Mouse (Mus musculus) neural tube, embryonic 13.5 days (tissue): ENCODE data around the gene Sectm1a. TPM values are rescaled to one million over a fixed set of nuclear protein-coding genes. Genes with fewer than 3 reads are reported as not detected.
A peak's percentile ranks its signal among the peaks of the same experiment; 100 is the strongest.
"Not testable (repeated sequence)": the region's sequence is repeated elsewhere in the genome, so short reads cannot be mapped to it uniquely, and the experiment has no call there.

Source experiments
- ATAC-seq: fragments of 200-750 bp; cut with Nextera tagmentation; 2 replicates; pipeline ENCODE4 v1.8.0; 2017; ENCODE audit warnings: low read depth, mild to moderate bottlenecking, moderate TSS enrichment, moderate library complexity
- H3K27ac ChIP-seq: fragments of 300-500 bp; sonication (generic); replicated peaks from 2 replicates; pipeline ENCODE4 v1.5.1; 2015; ENCODE audit warnings: moderate library complexity, mild to moderate bottlenecking, inconsistent platforms
- H3K27me3 ChIP-seq: fragments of 300-500 bp; sonication (generic); 2 replicates; pipeline ENCODE4 v1.6.1; 2015; ENCODE audit warnings: mild to moderate bottlenecking, inconsistent platforms
- H3K36me3 ChIP-seq: fragments of 300-500 bp; sonication (generic); 2 replicates; pipeline ENCODE4 v1.6.1; 2015; ENCODE audit warnings: mild to moderate bottlenecking, inconsistent platforms
- H3K4me1 ChIP-seq: fragments of 300-500 bp; sonication (generic); replicated peaks from 2 replicates; pipeline ENCODE4 v1.6.1; 2015; ENCODE audit warnings: inconsistent platforms
- H3K4me2 ChIP-seq: fragments of 300-500 bp; sonication (generic); 2 replicates; pipeline ENCODE4 v1.6.1; 2015; ENCODE audit warnings: inconsistent platforms, mild to moderate bottlenecking, moderate library complexity
- H3K4me3 ChIP-seq: fragments of 300-500 bp; sonication (generic); 2 replicates; pipeline ENCODE4 v1.5.1; 2015; ENCODE audit warnings: mild to moderate bottlenecking, inconsistent platforms
- H3K9ac ChIP-seq: fragments of 300-500 bp; sonication (generic); 2 replicates; pipeline ENCODE4 v1.6.1; 2015; ENCODE audit warnings: moderate library complexity, mild to moderate bottlenecking, inconsistent platforms
- H3K9me3 ChIP-seq: fragments of 300-500 bp; sonication (generic); 2 replicates; pipeline ENCODE4 v1.6.1; 2016; ENCODE audit warnings: inconsistent platforms
- WGBS: fragments of 180-500 bp; shearing (Covaris S2); methylation state at CpG from one replicate; pipeline ENCODE4 v1.1.7; 2015; 5-methylcytosine and 5-hydroxymethylcytosine counted together
- polyA plus RNA-seq: library from polyadenylated mRNA; unstranded; fragments of >200 nt; fragmentation: Nextera tagmentation; extraction: Ambion mirVana; gene quantifications from 2 replicates; pipeline ENCODE4 v1.2.1, GENCODE M21; 2015

Sectm1a gene
- polyA plus RNA-seq, 1 experiment from 2014 or later = not detected

DNA sequence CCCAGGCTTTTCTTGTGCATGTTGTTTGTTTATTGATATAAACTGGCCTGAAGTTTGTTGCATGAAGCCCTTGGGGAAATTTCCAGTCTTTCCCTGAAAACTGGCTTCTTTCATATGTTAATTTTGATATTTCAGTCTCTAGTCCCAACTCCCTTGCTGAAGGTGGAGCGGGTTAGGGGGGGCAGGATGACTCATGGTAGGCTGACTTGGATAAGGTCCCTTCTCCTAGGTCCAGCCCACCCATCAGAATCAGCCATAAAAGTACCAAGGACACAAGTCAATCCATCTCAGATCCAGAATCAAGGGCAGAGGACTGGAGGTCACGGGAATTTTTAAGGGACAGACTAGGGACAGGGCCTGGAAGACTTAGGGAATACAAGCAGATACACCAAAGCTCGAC lies 30.0 kb upstream of the Sectm1a start:
- Histone ChIP-seq H3K9me3 (no peaks in the 10 kb centered on the region), H3K36me3 (no peaks in the 10 kb centered on the region), H3K27ac (no peak overlapping the region), H3K4me1 (no peaks in the 10 kb centered on the region), H3K9ac (no peak overlapping the region), H3K27me3 (no peaks in the 10 kb centered on the region), H3K4me3 (no peak overlapping the region), H3K4me2 (no peak overlapping the region)
- 86% methylated on average over 3 of the region's 3 CpGs for WGBS
- no peak for ATAC-seq

DNA sequence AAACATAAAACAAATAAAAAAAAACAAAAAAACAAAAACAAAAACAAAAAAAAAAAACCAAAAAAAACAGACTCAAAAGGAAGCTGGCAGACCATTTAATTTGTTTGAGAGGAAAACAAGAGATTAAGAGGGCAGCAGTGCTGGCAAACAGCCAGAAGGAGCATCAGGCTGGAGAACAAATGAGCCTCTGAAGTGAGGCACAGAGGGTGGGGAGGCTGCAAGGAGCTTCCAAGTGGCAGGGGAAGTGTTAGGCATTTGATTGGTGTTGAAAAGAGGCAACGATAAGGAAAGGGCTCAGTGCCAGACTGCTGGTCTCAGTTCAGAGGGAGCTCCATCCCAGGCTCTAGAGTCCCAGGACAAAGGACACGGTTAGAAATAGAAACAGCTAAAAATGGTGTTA lies 29.0 kb upstream of the Sectm1a start:
- WGBS = 23% methylated on average over 2 of the region's 2 CpGs
- peak; percentile 61; the same call in 1 of the 2 replicates for ATAC-seq

DNA sequence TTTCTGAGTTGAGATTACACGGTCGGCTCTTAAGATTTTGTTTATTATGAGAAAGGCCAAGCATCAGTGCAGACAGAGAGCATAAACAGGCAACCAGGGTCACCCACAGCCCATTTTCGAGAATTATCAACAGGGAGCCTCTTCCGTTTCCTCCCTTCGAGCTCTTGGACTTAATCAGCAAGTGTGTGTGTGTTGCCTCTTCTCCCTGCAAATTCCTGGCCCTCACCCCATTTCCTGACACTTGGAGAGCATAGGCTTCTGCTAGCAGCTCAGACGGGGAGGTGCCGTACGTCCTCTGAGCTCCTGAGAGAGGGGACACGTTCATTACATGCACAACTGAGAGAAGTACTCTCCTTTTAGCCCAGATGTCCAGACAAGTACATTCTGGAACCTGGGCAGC lies 27.0 kb upstream of the Sectm1a start:
- WGBS = 76% methylated on average over 9 of the region's 9 CpGs
- no peak overlapping the region for H3K4me2 ChIP-seq

More for the DNA sequence above, 29.0 kb upstream of the Sectm1a start:
- Histone ChIP-seq H3K27me3 (no peaks in the 10 kb centered on the region), H3K4me2 (no peak overlapping the region), H3K27ac (no peak overlapping the region), H3K9me3 (no peaks in the 10 kb centered on the region), H3K9ac (no peak overlapping the region), H3K36me3 (no peaks in the 10 kb centered on the region), H3K4me3 (no peak overlapping the region), H3K4me1 (no peaks in the 10 kb centered on the region)

DNA sequence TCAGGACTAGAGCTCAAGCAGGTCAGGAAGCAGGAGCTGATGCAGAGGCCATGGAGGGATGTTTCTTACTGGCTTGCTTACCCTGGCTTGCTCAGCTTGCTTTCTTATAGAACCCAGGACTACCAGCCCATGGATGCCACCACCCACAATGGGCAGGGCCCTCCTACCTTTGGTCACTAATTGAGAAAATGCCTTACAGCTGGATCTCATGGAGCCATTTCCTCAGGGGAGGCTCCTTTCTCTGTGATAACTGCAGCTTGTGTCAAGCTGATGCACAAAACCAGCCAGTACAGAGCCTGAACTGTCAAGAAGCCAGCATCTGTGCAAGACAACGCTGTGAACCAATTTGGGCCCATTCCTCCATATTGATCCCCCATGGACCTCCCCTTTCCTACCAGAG lies 26.2 kb upstream of the Sectm1a start:
- not testable (repeated sequence) for H3K4me3 ChIP-seq, H3K36me3 ChIP-seq, H3K27ac ChIP-seq, H3K4me2 ChIP-seq, H3K9ac ChIP-seq, ATAC-seq, H3K4me1 ChIP-seq, H3K27me3 ChIP-seq, H3K9me3 ChIP-seq
- 94% methylated on average over 1 of the region's 1 CpGs for WGBS

More for the DNA sequence above, 27.0 kb upstream of the Sectm1a start:
- H3K9ac ChIP-seq = no peak overlapping the region
- no peak overlapping the region for H3K27ac ChIP-seq
- no peak for ATAC-seq
- H3K9me3 ChIP-seq = no peaks in the 10 kb centered on the region
- H3K27me3 ChIP-seq = no peaks in the 10 kb centered on the region
- H3K4me3 ChIP-seq = no peak overlapping the region
- no peaks in the 10 kb centered on the region for H3K36me3 ChIP-seq
- no peaks in the 10 kb centered on the region for H3K4me1 ChIP-seq

DNA sequence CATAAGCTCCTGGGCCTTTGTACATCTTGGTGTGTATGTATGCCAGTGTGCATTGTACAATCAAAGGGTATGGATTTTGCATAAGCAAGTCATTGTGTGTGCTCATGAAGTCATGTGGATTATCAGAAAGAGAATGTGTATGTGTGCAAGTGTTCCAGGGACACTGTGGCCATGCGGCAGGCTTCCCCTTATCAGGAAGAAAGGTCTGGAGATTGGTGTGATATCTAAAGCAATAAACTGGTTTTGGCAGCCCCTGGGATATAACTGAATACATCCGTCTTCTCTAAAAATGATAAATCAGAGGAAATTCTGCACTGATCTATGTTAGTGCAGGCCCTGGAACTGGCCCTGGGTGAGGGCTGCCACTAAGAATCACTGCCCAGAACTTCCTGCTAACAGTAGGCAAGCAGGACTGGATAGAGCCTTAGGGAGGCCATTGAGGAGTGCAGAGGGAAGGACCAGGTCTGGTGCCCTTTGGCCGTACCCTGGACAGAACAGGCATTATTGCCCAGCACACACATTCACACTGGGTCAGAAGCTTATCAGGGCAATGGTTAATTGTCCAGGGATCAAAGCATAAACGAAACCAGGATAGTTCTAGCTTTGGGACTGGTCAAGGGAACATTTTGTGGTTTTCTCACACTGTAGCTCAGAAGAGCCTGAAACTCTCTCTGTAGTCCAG lies 20.2 kb upstream of the Sectm1a start:
- no peaks in the 10 kb centered on the region for H3K36me3 ChIP-seq
- 90% methylated on average over 4 of the region's 4 CpGs for WGBS
- no peak overlapping the region for H3K27ac ChIP-seq
- no peaks in the 10 kb centered on the region for H3K4me1 ChIP-seq
- ATAC-seq = no peak
- no peak overlapping the region for H3K9ac ChIP-seq
- H3K9me3 ChIP-seq = no peaks in the 10 kb centered on the region
- H3K27me3 ChIP-seq = no peaks in the 10 kb centered on the region
- H3K4me3 ChIP-seq = no peak overlapping the region
- no peak overlapping the region for H3K4me2 ChIP-seq

DNA sequence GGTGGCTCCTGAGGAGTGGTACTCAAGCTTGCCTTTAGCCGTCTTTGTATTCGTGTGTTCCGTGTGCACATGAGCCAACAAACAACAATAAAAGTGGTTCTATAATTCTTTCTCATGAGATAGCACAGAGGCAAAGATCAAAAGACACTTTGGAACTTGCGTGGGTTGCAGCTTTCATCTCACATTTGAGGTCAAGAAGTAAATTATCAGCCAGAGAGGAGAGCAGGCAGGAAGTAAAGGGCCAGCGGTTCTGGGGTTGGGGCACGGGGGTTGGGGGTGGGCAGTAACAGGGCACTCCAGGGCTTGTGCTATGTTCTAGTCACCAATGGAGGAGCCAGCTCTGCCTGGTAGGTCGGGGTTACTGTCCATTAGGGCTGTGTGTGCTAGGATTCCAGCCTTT lies 19.7 kb upstream of the Sectm1a start:
- Histone ChIP-seq H3K4me2 (no peak overlapping the region), H3K36me3 (no peaks in the 10 kb centered on the region), H3K27ac (no peak overlapping the region), H3K27me3 (no peaks in the 10 kb centered on the region), H3K4me1 (no peaks in the 10 kb centered on the region), H3K9me3 (no peaks in the 10 kb centered on the region), H3K4me3 (no peak overlapping the region), H3K9ac (no peak overlapping the region)
- ATAC-seq = no peak
- WGBS = 62% methylated on average over 7 of the region's 7 CpGs

DNA sequence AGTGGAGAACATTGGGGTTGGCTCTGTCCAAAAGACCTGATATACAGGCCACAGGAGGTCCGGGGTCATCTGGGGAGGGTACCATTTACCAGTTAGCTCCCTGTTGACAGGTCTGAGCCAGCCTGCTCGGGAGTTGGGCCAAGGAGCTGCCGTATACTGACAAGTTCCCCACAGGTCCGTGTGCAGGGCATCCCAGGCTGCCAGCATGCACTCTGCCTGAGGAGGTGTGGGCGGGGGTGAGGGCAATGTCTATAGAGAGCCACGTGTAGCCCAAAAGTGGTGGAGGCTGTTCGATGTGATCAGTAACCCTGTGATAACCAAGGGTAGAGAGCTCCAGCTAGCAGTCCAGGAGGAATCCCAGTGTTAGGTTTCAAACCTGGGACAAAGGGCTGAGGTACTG lies 18.7 kb upstream of the Sectm1a start:
- no peaks in the 10 kb centered on the region for H3K4me1 ChIP-seq
- no peak overlapping the region for H3K9ac ChIP-seq
- no peaks in the 10 kb centered on the region for H3K27me3 ChIP-seq
- no peak overlapping the region for H3K4me3 ChIP-seq
- ATAC-seq = no peak
- H3K4me2 ChIP-seq = no peak overlapping the region
- no peak overlapping the region for H3K27ac ChIP-seq
- no peaks in the 10 kb centered on the region for H3K9me3 ChIP-seq
- 78% methylated on average over 7 of the region's 7 CpGs for WGBS
- H3K36me3 ChIP-seq = no peaks in the 10 kb centered on the region

DNA sequence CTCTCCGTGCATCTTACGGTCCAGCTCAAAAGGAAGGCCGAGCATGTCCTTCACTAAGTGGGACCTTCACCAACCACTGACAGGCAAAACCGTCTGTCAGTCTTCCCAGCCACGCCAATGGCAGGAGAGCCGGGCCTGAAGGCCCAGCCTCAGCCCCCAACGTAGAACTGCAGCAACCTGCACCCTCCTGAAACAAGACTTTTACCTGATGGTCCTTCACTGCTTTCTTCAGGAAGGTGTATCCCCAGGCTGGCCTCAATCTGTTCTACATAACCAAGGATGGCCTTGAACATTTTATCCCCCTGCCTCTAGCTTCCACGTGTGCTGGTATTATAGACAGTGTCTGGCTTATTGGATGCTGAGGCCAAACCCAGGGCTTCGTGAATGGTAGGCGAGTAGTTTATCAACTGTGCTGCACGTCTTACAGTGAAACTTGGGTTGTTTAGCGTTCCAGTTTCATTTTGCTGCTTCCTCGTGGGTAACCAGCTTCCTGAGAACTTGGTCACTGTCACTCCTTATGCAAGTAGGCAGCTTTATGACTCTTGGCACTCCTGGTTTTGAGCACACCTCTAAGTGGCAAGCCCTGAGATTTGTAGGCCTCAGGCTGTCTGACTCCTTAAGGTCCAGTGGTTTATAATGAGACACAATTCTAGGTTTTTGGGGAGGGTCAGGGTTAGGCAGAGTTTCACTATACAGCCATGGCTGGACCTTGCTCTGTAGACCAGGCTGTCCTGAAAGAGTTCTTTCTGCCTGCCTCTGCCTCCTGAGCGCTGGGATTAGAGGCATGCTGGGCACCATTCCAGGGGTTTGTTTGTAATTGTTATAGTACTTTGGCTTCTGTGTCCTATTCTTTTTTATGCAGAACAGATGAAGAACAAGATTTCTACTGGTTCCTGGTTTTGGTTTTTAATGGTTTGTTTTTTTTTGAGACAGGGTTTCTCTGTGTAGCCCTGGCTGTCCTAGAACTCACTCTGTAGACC lies 11.9 kb upstream of the Sectm1a start:
- Histone ChIP-seq H3K4me1 (no peaks in the 10 kb centered on the region), H3K9ac (no peak overlapping the region), H3K4me2 (no peak overlapping the region), H3K4me3 (no peak overlapping the region), H3K36me3 (no peaks in the 10 kb centered on the region), H3K27me3 (no peaks in the 10 kb centered on the region), H3K9me3 (no peaks in the 10 kb centered on the region), H3K27ac (no peak overlapping the region)
- 88% methylated on average over 14 of the region's 14 CpGs for WGBS
- ATAC-seq = no peak

DNA sequence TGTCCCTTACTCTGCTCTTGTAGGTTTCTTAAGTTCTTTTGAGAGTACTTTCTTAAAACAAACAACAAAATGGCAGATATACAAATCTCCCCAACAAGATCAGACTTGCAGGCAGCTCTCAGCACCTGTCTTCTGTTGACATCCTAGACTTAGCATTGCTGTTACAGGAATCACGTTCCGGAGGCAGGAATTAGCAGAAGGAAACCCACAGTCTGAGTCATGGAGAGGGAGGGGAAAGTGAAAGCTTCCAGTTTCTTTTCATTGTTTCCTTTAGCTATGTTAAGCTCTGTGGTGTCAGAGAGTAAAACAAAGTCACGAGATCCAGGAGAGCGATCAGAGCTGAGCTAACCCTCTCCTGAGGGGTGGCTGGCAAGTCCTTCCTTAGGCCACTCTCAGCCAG lies 9.9 kb upstream of the Sectm1a start:
- H3K27ac ChIP-seq = no peak overlapping the region
- WGBS = 81% methylated on average over 4 of the region's 4 CpGs
- H3K9ac ChIP-seq = no peak overlapping the region
- no peaks in the 10 kb centered on the region for H3K27me3 ChIP-seq
- ATAC-seq = no peak
- H3K9me3 ChIP-seq = no peaks in the 10 kb centered on the region
- no peak overlapping the region for H3K4me2 ChIP-seq
- no peak overlapping the region for H3K4me3 ChIP-seq
- no peaks in the 10 kb centered on the region for H3K4me1 ChIP-seq
- no peaks in the 10 kb centered on the region for H3K36me3 ChIP-seq

DNA sequence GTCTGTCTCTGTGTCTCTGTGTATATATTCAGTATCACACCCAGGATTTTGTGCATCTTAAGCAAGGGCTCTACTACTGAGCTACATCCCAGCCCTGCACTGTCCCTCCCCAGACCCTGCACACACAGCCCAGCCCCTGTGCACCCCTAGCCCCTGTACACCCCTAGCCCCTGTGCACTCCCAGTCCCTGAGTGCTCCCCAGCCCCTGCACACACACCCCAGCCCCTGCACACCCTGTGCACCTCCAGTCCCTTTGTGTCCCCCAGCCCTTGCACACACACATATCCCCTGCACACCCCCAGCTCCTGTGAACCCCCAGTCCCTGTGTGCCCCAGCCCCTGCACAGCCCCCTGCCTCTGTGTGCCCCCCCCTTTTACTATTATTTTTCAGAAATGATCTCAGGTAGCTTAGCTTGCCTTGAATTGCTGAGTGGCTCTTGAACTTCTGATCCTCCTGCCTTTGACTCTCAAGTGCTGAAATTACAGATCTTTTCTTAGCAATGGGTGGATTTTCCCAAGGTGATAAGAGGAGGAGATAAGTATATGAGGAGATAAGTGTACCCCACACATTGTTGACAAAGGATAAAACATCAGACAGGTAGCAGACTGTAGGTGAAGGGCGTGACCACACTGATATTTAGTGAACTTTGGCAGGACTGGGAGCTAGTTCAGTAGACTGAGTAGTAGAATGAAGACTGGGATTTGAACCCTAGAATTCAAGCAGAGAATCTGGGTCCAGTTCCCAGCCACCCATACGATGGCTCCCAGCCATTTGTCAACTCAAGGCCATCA lies 8.9 kb upstream of the Sectm1a start:
- Histone ChIP-seq H3K4me1 (no peaks in the 10 kb centered on the region), H3K36me3 (no peaks in the 10 kb centered on the region), H3K4me2 (no peak overlapping the region), H3K4me3 (no peak overlapping the region), H3K27ac (no peak overlapping the region), H3K27me3 (no peaks in the 10 kb centered on the region), H3K9ac (no peak overlapping the region), H3K9me3 (no peaks in the 10 kb centered on the region)
- WGBS = 85% methylated on average over 2 of the region's 2 CpGs
- no peak for ATAC-seq

DNA sequence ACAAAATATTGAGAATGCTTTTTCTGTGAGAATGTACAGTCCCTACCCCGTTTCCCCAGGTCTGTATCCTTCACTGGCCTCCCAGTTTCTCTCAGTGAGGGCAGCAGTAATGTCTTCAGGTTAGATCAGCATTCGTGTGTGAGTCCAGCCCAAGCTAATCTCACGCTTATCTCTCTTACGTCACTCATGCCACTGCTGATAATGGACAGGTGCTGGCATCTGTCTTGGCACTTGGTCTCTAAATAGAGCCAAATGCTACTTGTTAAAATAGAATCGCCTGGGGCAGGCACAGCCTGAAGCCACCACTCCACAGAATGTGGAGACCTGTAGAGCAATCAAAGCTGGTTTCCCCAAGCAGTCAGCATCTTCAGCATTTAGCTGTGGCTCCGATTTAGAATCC lies 8.0 kb upstream of the Sectm1a start:
- H3K9me3 ChIP-seq = no peaks in the 10 kb centered on the region
- no peaks in the 10 kb centered on the region for H3K27me3 ChIP-seq
- 86% methylated on average over 6 of the region's 6 CpGs for WGBS
- H3K4me3 ChIP-seq = no peak overlapping the region
- no peak overlapping the region for H3K9ac ChIP-seq
- no peak overlapping the region for H3K4me2 ChIP-seq
- no peak for ATAC-seq
- no peaks in the 10 kb centered on the region for H3K36me3 ChIP-seq
- H3K4me1 ChIP-seq = no peaks in the 10 kb centered on the region
- H3K27ac ChIP-seq = no peak overlapping the region

DNA sequence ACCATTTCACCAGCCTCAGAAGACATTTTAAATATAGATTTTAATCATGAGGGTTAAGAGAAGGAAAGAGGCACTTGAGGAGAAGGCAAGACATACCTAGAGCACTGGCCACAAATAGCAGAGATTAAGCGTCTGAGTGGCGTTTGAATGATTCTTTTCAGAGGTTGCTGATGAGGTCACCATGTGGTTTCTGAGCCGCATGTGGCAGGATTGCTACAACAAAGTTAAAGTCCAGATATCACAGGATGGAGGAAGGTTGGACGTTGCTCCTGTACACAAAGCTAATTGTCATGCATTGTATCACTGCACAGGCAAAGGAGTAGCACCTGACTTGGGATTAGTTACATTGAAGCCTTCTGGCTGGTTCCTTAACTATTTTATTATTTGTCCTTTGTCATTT lies 5.3 kb upstream of the Sectm1a start:
- H3K4me3 ChIP-seq = no peak overlapping the region
- no peaks in the 10 kb centered on the region for H3K4me1 ChIP-seq
- H3K9ac ChIP-seq = no peak overlapping the region
- H3K27me3 ChIP-seq = no peaks in the 10 kb centered on the region
- H3K4me2 ChIP-seq = no peak overlapping the region
- no peak for ATAC-seq
- 71% methylated on average over 4 of the region's 4 CpGs for WGBS
- no peaks in the 10 kb centered on the region for H3K36me3 ChIP-seq
- H3K9me3 ChIP-seq = no peaks in the 10 kb centered on the region
- no peak overlapping the region for H3K27ac ChIP-seq
